Mouse (Mus musculus) spleen, adult 2 months (tissue): Measurements from ENCODE around the gene E2f7. TPM values are rescaled to one million over a fixed set of nuclear protein-coding genes. Genes with fewer than 3 reads are reported as not detected.
A peak's percentile ranks its signal among the peaks of the same experiment; 100 is the strongest.

Source experiments
- DNase-seq, 2 experiments: peaks; one replicate each; pipeline versions ENCODE4 v3.0.0 to v3.0.0-alpha.2; 2012 to 2021; ENCODE audit warnings: low spot score in 2 of 2, low read depth in 1 of 2
- H3K27ac ChIP-seq: fragments of 200-500 bp; 2 replicates; pipeline ENCODE4 v1.5.1; 2012; ENCODE audit warnings: low read length, inconsistent platforms; ENCODE audit not compliant: insufficient read depth
- H3K27me3 ChIP-seq: fragments of 200-500 bp; 2 replicates; pipeline ENCODE4 v1.6.1; 2012; ENCODE audit warnings: mild to moderate bottlenecking, moderate library complexity, low read length, inconsistent platforms; ENCODE audit not compliant: control insufficient read depth, insufficient read depth
- H3K36me3 ChIP-seq: fragments of 200-500 bp; 2 replicates; pipeline ENCODE4 v1.6.1; 2012; ENCODE audit warnings: mild to moderate bottlenecking, low read length, inconsistent platforms; ENCODE audit not compliant: control insufficient read depth, insufficient read depth
- H3K4me1 ChIP-seq: fragments of 200-500 bp; 2 replicates; pipeline ENCODE4 v1.6.1; 2011; ENCODE audit warnings: inconsistent platforms; ENCODE audit not compliant: control insufficient read depth, insufficient read depth, insufficient read length
- H3K4me3 ChIP-seq: fragments of 200-500 bp; 2 replicates; pipeline ENCODE4 v1.5.1; 2011; ENCODE audit warnings: mild to moderate bottlenecking, inconsistent platforms; ENCODE audit not compliant: insufficient read depth, insufficient read length; ENCODE audit errors: extremely low read depth
- CTCF ChIP-seq: fragments of 200-500 bp; IDR thresholded peaks from 2 replicates; pipeline ENCODE4 v1.5.1; 2011; ENCODE audit warnings: mild to moderate bottlenecking, inconsistent platforms; ENCODE audit not compliant: insufficient read depth, insufficient read length, insufficient replicate concordance; ENCODE audit errors: extremely low read depth
- POLR2A ChIP-seq: fragments of 200-500 bp; IDR thresholded peaks from 2 replicates; pipeline ENCODE4 v1.6.1; 2011; ENCODE audit warnings: low read depth, low read length, inconsistent platforms
- WGBS: fragments of 180-500 bp; shearing (Covaris S2); methylation state at CpG from one replicate; pipeline ENCODE4 v1.1.7; 2018; 5-methylcytosine and 5-hydroxymethylcytosine counted together
- polyA plus RNA-seq: library from polyadenylated mRNA; depleted of rRNA; stranded (reverse); fragments of >200 nt; gene quantifications from 2 replicates; pipeline ENCODE4 v1.2.3, GENCODE M21; 2012; rRNA removed

The E2f7 gene
- polyA plus RNA-seq, result 0.69 and 1.7 TPM in 2 replicates

- Histone ChIP-seq H3K27ac (no peak within 1 kb of the TSS), H3K4me1 (peaks cover 5% of the 10 kb centered on the region; the same call in 1 of the 2 replicates), H3K27me3 (peaks cover 7% of the 10 kb centered on the region; the same call in 1 of the 2 replicates), H3K4me3 (peak within 1 kb of the TSS; percentile 98), H3K36me3 (no peaks in the 10 kb centered on the region)
- 1% methylated on average over 81 of the region's 98 CpGs for WGBS
- peak; percentile 57 to 84 for DNase-seq
- TF ChIP-seq CTCF (no peak), POLR2A (no peak)
Measured at GRCm38 (mm10) chr10:110744686-110745639, at the start of gene E2f7. Gene E2f7, plus strand, starts transcription at chr10:110745439.

DNA sequence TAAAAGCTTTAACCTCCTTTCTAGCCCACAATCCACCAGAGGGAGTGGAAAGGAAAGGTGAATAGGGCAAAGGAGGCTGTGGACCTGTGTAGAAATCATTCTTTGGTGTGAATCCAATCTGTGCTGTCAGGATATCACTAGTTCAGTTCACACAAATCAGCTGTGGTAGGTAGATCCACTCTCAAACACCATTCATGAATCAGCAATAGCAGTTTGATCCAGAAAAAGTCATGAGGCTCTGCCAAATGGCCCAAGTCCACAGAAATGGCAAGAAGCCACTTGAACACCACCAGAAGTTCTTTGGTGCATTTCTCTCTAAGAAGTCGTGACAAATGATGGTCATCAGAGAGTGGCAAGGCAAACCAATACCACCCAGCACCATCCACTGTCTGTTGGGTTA is 44.0 kb upstream of the E2f7 start:
- Histone ChIP-seq H3K36me3 (no peaks in the 10 kb centered on the region), H3K27me3 (no peaks in the 10 kb centered on the region), H3K27ac (no peak overlapping the region), H3K4me3 (no peak overlapping the region), H3K4me1 (no peaks in the 10 kb centered on the region)
- DNase-seq, result no peak
- TF ChIP-seq POLR2A (no peak), CTCF (no peak)
- 73% methylated on average over 1 of the region's 1 CpGs for WGBS

- H3K27ac ChIP-seq, result no peak overlapping the region
- no peak overlapping the region for H3K4me3 ChIP-seq
- TF ChIP-seq POLR2A, result no peak
- peak; percentile 11; the same call in 1 of the 2 replicates for TF ChIP-seq CTCF
- 70% methylated on average over 9 of the region's 9 CpGs for WGBS
- no peak for DNase-seq
- H3K27me3 ChIP-seq, result no peaks in the 10 kb centered on the region
- no peaks in the 10 kb centered on the region for H3K4me1 ChIP-seq
- H3K36me3 ChIP-seq, result no peaks in the 10 kb centered on the region
Measured at GRCm38 (mm10) chr10:110705672-110706071, 39.6 kb upstream of the E2f7 start.

DNA sequence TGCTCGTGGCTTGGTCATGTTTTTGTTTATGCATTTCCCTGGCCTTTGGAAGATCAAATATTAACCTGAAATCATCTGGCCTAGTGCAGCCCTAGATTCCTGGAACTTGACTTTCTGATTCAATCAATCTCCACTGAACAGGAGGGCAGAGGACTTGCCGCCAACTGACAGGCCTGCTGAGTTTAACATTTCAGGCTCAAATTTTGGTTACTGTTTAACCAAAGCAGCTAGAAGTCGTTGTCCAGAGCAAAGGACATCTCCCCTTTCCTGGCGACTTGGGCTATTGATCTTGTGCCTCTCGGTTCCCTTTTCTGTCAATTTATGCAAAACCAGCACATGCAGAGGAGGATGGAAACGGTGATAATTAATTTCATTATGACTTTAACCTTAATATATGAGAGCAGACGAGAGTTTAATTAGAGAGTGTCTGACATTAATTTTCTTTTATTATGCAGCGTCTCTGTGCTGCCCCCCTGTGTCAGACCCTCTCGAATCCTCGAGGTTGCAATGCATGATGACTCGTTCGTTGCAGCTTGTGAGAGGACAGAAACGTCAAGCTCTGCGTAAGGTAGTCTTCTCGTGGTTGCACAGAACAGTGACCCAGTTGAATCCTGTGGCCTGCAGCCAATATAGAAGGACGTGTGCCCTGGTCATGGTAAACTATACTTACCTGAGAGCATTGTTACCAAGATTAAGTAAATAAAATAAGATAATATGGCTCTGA is 37.7 kb upstream of the E2f7 start:
- DNase-seq, result no peak
- H3K4me3 ChIP-seq, result no peak overlapping the region
- no peak for TF ChIP-seq CTCF
- TF ChIP-seq POLR2A, result no peak
- no peak overlapping the region for H3K27ac ChIP-seq
- WGBS, result 61% methylated on average over 16 of the region's 16 CpGs
- no peaks in the 10 kb centered on the region for H3K36me3 ChIP-seq
- no peaks in the 10 kb centered on the region for H3K27me3 ChIP-seq
- H3K4me1 ChIP-seq, result no peaks in the 10 kb centered on the region

- Histone ChIP-seq H3K36me3 (no peaks in the 10 kb centered on the region), H3K27ac (no peak overlapping the region), H3K4me1 (no peaks in the 10 kb centered on the region), H3K27me3 (no peaks in the 10 kb centered on the region), H3K4me3 (no peak overlapping the region)
- 82% methylated on average over 10 of the region's 10 CpGs for WGBS
- DNase-seq, result no peak
- TF ChIP-seq CTCF, result no peak
- no peak for TF ChIP-seq POLR2A
Measured at GRCm38 (mm10) chr10:110716887-110717286, 28.4 kb upstream of the E2f7 start.

DNA sequence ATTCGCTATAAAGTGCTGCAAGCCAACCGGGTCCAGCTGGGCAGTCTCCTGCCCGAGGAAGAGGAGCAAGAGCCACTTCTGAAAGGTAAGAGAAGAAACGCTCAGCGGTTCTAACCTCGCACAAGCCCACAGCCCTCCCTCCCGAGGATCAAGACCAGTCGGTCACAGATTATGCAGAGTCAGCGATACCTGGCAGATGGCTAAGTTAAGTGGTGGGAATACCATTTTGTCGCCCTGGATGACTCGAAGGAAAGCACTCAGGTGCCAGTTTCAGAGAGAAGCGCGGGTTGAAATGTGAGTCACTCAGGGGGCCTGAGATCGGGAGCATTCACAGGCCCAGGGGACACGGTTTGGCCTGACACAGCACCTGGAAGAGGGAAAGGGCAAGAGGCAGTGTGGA is 18.8 kb upstream of the E2f7 start:
- TF ChIP-seq CTCF (no peak), POLR2A (no peak)
- no peaks in the 10 kb centered on the region for H3K4me1 ChIP-seq
- no peak overlapping the region for H3K4me3 ChIP-seq
- no peaks in the 10 kb centered on the region for H3K36me3 ChIP-seq
- H3K27ac ChIP-seq, result no peak overlapping the region
- H3K27me3 ChIP-seq, result no peaks in the 10 kb centered on the region
- DNase-seq, result no peak
- 85% methylated on average over 15 of the region's 15 CpGs for WGBS

DNA sequence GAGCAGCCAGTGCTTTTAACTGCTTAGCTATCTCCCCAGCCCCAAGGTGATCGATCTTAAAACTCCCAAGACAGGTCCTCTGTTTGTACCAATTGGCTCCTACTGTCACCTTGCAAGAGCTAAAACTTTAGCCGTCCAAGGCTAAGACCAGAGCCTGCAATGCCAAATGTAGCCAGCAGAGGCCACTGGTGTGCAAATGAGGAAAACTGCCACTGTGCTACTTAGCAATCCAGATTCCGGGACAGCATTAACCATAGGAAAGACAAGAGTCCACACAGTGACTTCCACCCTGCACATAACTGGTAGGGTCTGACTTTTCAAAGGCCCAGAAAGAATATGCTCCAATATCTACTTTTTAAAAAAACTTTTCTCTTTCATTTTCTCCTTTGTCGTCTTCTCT is 17.4 kb upstream of the E2f7 start:
- peak in 1 of 2 experiments; percentile 27 for DNase-seq
- Histone ChIP-seq H3K27ac (no peak overlapping the region), H3K36me3 (no peaks in the 10 kb centered on the region), H3K4me3 (no peak overlapping the region), H3K27me3 (no peaks in the 10 kb centered on the region), H3K4me1 (no peaks in the 10 kb centered on the region)
- TF ChIP-seq POLR2A, result no peak
- peak; percentile 70; the same call in 1 of the 2 replicates for TF ChIP-seq CTCF
- 44% methylated on average over 4 of the region's 4 CpGs for WGBS
